Mouse (Mus musculus): ENCODE measurements around the gene Vangl1.

GRCm38 (mm10) chr3:102253554-102253953, 49.1 kb upstream of the Vangl1 start:
- TF ChIP-seq CTCF (IDR thresholded peaks at IDR 0.05; ENCODE audit: extremely low read depth, insufficient read depth, low read length) (no peak), POLR2A (IDR thresholded peaks at IDR 0.05; ENCODE audit: extremely low read depth, insufficient read depth, low read length) (no peak)
